Mouse (Mus musculus): ENCODE data around the gene Ecm2.

Ecm2 gene

GRCm38 (mm10) chr13:49492376-49493368, 11.9 kb upstream of the Ecm2 start, which contains the start of gene Tes3-ps:
Gene Tes3-ps (plus strand): TSS chr13:49493318.
- no peak for ATAC-seq (ENCODE audit: insufficient number of reproducible peaks, low FRiP score, low TSS enrichment)

- no peak for ATAC-seq (ENCODE audit: insufficient number of reproducible peaks, low FRiP score, low TSS enrichment)
These were observed 1.2 kb downstream of the Ecm2 start for GRCm38 (mm10) chr13:49505776-49506175.

GRCm38 (mm10) chr13:49507176-49507575, 2.6 kb downstream of the Ecm2 start:
- no peak for ATAC-seq (ENCODE audit: insufficient number of reproducible peaks, low FRiP score, low TSS enrichment)

- ATAC-seq (ENCODE audit: insufficient number of reproducible peaks, low FRiP score, low TSS enrichment): no peak
These were observed 14.2 kb downstream of the Ecm2 start for GRCm38 (mm10) chr13:49518761-49519160.

GRCm38 (mm10) chr13:49526235-49526634, 21.6 kb downstream of the Ecm2 start:
- no peak for ATAC-seq (ENCODE audit: insufficient number of reproducible peaks, low FRiP score, low TSS enrichment)

GRCm38 (mm10) chr13:49530636-49531035, 26.0 kb downstream of the Ecm2 start:
- no peak for ATAC-seq (ENCODE audit: insufficient number of reproducible peaks, low FRiP score, low TSS enrichment)

- ATAC-seq (ENCODE audit: insufficient number of reproducible peaks, low FRiP score, low TSS enrichment): no peak
These were observed 32.3 kb downstream of the Ecm2 start for GRCm38 (mm10) chr13:49536946-49537345.

- no peak for ATAC-seq (ENCODE audit: insufficient number of reproducible peaks, low FRiP score, low TSS enrichment)
These were observed 34.1 kb downstream of the Ecm2 start for GRCm38 (mm10) chr13:49538693-49539092.

- no peak for ATAC-seq (ENCODE audit: insufficient number of reproducible peaks, low FRiP score, low TSS enrichment)
These were observed 39.7 kb downstream of the Ecm2 start, which contains the start of gene Aspn for GRCm38 (mm10) chr13:49544279-49544678. Gene Aspn (plus strand): TSS chr13:49544443.

GRCm38 (mm10) chr13:49545646-49546045, 41.0 kb downstream of the Ecm2 start:
- no peak for ATAC-seq (ENCODE audit: insufficient number of reproducible peaks, low FRiP score, low TSS enrichment)

GRCm38 (mm10) chr13:49546517-49546916, 41.9 kb downstream of the Ecm2 start:
- ATAC-seq (ENCODE audit: insufficient number of reproducible peaks, low FRiP score, low TSS enrichment): no peak

GRCm38 (mm10) chr13:49547563-49548150, 43.0 kb downstream of the Ecm2 start:
- no peak for ATAC-seq (ENCODE audit: insufficient number of reproducible peaks, low FRiP score, low TSS enrichment)

- no peak for ATAC-seq (ENCODE audit: insufficient number of reproducible peaks, low FRiP score, low TSS enrichment)
These were observed 45.0 kb downstream of the Ecm2 start for GRCm38 (mm10) chr13:49549616-49550015.

- ATAC-seq (ENCODE audit: insufficient number of reproducible peaks, low FRiP score, low TSS enrichment): no peak
These were observed 49.9 kb downstream of the Ecm2 start for GRCm38 (mm10) chr13:49554519-49554918.

- 0 out of 2 replicates have a peak, but pooled peaks have one; percentile 26 for ATAC-seq (ENCODE audit: insufficient number of reproducible peaks, low FRiP score, low TSS enrichment)
These were observed 51.6 kb downstream of the Ecm2 start for GRCm38 (mm10) chr13:49556203-49556602.

- ATAC-seq (ENCODE audit: insufficient number of reproducible peaks, low FRiP score, low TSS enrichment): no peak
These were observed 52.3 kb downstream of the Ecm2 start for GRCm38 (mm10) chr13:49556924-49557323.

GRCm38 (mm10) chr13:49559185-49559584, 54.6 kb downstream of the Ecm2 start:
- no peak for ATAC-seq (ENCODE audit: insufficient number of reproducible peaks, low FRiP score, low TSS enrichment)

GRCm38 (mm10) chr13:49560886-49561285, 56.3 kb downstream of the Ecm2 start:
- ATAC-seq (ENCODE audit: insufficient number of reproducible peaks, low FRiP score, low TSS enrichment): no peak

GRCm38 (mm10) chr13:49564347-49564746, 59.7 kb downstream of the Ecm2 start:
- ATAC-seq (ENCODE audit: insufficient number of reproducible peaks, low FRiP score, low TSS enrichment): no peak

- no peak for ATAC-seq (ENCODE audit: insufficient number of reproducible peaks, low FRiP score, low TSS enrichment)
These were observed 65.8 kb downstream of the Ecm2 start for GRCm38 (mm10) chr13:49570371-49570770.

- no peak for ATAC-seq (ENCODE audit: insufficient number of reproducible peaks, low FRiP score, low TSS enrichment)
These were observed 66.8 kb downstream of the Ecm2 start for GRCm38 (mm10) chr13:49571418-49571817.

All from cerebellum, adult (tissue).